Mouse (Mus musculus): ENCODE measurements at regions not wholly inside any gene's neighbourhood (a gene's known extent, or its start where the extent isn't known, plus 50 kb on each side); places are given as distances from the start of the nearest gene placed in this dataset.

DNA sequence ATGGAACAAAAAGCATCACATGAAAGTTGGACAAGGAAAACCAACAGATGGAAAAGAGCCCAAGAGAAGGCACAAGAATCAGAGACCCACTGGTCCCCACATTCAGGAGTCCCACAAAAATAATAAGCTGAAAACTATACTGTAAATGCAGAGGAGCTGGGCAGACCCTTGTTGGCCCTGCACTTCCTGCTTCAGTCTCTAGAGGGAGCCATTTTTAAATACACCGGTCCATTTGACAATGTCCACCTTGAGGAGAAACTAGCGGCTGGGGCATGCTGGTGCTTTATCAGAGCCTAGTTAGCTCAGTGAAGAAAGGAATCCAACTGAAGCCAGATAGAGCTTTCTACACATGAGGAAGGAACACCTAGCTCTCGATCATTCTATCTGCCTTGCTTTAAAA, 90.1 kb upstream of the Tmem150c start:
- WGBS: 63% methylated on average over 3 of the region's 3 CpGs
- DNase-seq (ENCODE audit: low spot score): no peak

DNA sequence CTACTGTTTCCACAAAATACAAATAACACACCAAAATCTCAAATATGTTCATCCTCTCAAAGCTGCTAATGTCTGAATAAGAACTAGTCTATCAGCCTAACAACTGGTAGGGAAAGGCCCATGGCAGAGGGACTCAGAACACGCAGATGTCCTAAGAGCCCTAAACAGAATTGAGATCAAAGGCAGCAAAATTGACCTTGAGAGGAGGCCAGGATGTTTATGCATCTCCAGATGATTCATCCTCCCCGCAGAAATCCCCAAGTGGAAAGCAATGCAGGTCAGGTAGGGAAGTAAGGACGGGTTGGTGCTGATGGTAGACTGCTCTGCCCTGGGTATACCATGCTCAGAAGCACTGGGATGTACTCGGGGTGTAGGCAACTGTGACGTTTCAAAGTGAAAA, 89.0 kb upstream of the Tmem150c start:
- TF ChIP-seq CTCF (IDR thresholded peaks at IDR 0.05; ENCODE audit: low read depth): no peak
- ATAC-seq (replicated peaks; ENCODE audit: low FRiP score, low read depth): no peak
- no peak for DNase-seq (ENCODE audit: low spot score)
- Histone ChIP-seq H3K27ac (no peak overlapping the region), H3K9me3 (replicated peaks; ENCODE audit: low read length) (no peaks in the 10 kb centered on the region), H3K4me3 (replicated peaks; ENCODE audit: low read depth, low read length) (no peak overlapping the region), H3K36me3 (ENCODE audit: insufficient read depth, low read length) (no peaks in the 10 kb centered on the region), H3K4me2 (ENCODE audit: low read length) (no peak overlapping the region), H3K27me3 (ENCODE audit: insufficient read depth, low read length) (no peaks in the 10 kb centered on the region), H3K4me1 (replicated peaks; ENCODE audit: insufficient read depth, low read length) (no peaks in the 10 kb centered on the region), H3K9ac (ENCODE audit: low read depth, low read length) (no peak overlapping the region)
- 71% methylated on average over 5 of the region's 5 CpGs for WGBS

More for the DNA sequence above, 90.1 kb upstream of the Tmem150c start:
- no peak overlapping the region for H3K4me2 ChIP-seq (ENCODE audit: low read length)
- H3K27ac ChIP-seq: no peak overlapping the region
- H3K36me3 ChIP-seq (ENCODE audit: insufficient read depth, low read length): no peaks in the 10 kb centered on the region
- no peaks in the 10 kb centered on the region for H3K9me3 ChIP-seq (replicated peaks; ENCODE audit: low read length)
- H3K27me3 ChIP-seq (ENCODE audit: insufficient read depth, low read length): no peaks in the 10 kb centered on the region
- no peak overlapping the region for H3K9ac ChIP-seq (ENCODE audit: low read depth, low read length)
- ATAC-seq (replicated peaks; ENCODE audit: low FRiP score, low read depth): no peak
- peak; percentile 45 for TF ChIP-seq CTCF (IDR thresholded peaks at IDR 0.05; ENCODE audit: low read depth)
- peaks cover 3% of the 10 kb centered on the region; the same call in 1 of the 2 replicates for H3K4me1 ChIP-seq (replicated peaks; ENCODE audit: insufficient read depth, low read length)
- H3K4me3 ChIP-seq (replicated peaks; ENCODE audit: low read depth, low read length): no peak overlapping the region

GRCm38 (mm10) chr5:100246709-100247108, 87.1 kb upstream of the Tmem150c start:
- Histone ChIP-seq H3K4me2 (ENCODE audit: low read length) (no peak overlapping the region), H3K9ac (ENCODE audit: low read depth, low read length) (no peak overlapping the region), H3K4me3 (replicated peaks; ENCODE audit: low read depth, low read length) (no peak overlapping the region), H3K27me3 (ENCODE audit: insufficient read depth, low read length) (no peaks in the 10 kb centered on the region), H3K27ac (no peak overlapping the region), H3K9me3 (replicated peaks; ENCODE audit: low read length) (no peaks in the 10 kb centered on the region), H3K36me3 (ENCODE audit: insufficient read depth, low read length) (no peaks in the 10 kb centered on the region), H3K4me1 (replicated peaks; ENCODE audit: insufficient read depth, low read length) (no peaks in the 10 kb centered on the region)
- WGBS: 95% methylated on average over 2 of the region's 2 CpGs
- TF ChIP-seq CTCF (IDR thresholded peaks at IDR 0.05; ENCODE audit: low read depth): no peak
- DNase-seq (ENCODE audit: low spot score) (no peak), ATAC-seq (replicated peaks; ENCODE audit: low FRiP score, low read depth) (no peak)

DNA sequence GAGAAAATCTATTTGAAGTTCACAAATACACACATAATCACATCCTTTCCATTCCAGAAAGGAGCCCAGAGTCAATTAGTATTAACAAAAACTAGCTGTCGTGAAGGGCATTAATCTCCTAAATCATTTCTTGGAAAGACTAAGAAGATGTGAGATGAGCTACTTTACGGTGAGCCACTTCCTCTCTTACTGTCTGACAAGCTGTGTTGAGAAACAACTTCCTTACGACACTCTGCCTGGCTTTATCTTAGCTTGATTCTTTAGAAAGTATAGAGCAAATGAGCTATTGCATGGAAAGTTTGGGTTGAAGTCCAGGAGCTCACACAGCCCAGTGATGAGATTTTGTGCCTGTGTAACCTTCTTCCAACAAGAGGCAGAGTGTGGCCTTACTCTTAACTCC, 85.2 kb upstream of the Tmem150c start:
- TF ChIP-seq CTCF (IDR thresholded peaks at IDR 0.05; ENCODE audit: low read depth): no peak
- WGBS: 56% methylated on average over 3 of the region's 3 CpGs

GRCm38 (mm10) chr5:100240876-100241275, 81.3 kb upstream of the Tmem150c start:
- Histone ChIP-seq H3K9ac (ENCODE audit: low read depth, low read length) (no peak overlapping the region), H3K4me3 (replicated peaks; ENCODE audit: low read depth, low read length) (no peak overlapping the region), H3K27me3 (ENCODE audit: insufficient read depth, low read length) (no peaks in the 10 kb centered on the region), H3K9me3 (replicated peaks; ENCODE audit: low read length) (no peaks in the 10 kb centered on the region; the same call in 1 of the 2 replicates), H3K36me3 (ENCODE audit: insufficient read depth, low read length) (no peaks in the 10 kb centered on the region), H3K27ac (no peak overlapping the region), H3K4me1 (replicated peaks; ENCODE audit: insufficient read depth, low read length) (no peaks in the 10 kb centered on the region), H3K4me2 (ENCODE audit: low read length) (no peak overlapping the region)
- ATAC-seq (replicated peaks; ENCODE audit: low FRiP score, low read depth) (no peak), DNase-seq (ENCODE audit: low spot score) (peak; percentile 24)
- peak; percentile 77 for TF ChIP-seq CTCF (IDR thresholded peaks at IDR 0.05; ENCODE audit: low read depth)
- WGBS: 64% methylated on average over 6 of the region's 6 CpGs

More for the DNA sequence above, 85.2 kb upstream of the Tmem150c start:
- no peak overlapping the region for H3K27ac ChIP-seq
- no peaks in the 10 kb centered on the region; the same call in 1 of the 2 replicates for H3K9me3 ChIP-seq (replicated peaks; ENCODE audit: low read length)
- no peaks in the 10 kb centered on the region for H3K36me3 ChIP-seq (ENCODE audit: insufficient read depth, low read length)
- H3K4me3 ChIP-seq (replicated peaks; ENCODE audit: low read depth, low read length): no peak overlapping the region
- H3K27me3 ChIP-seq (ENCODE audit: insufficient read depth, low read length): no peaks in the 10 kb centered on the region
- H3K4me1 ChIP-seq (replicated peaks; ENCODE audit: insufficient read depth, low read length): no peaks in the 10 kb centered on the region
- DNase-seq (ENCODE audit: low spot score) (no peak), ATAC-seq (replicated peaks; ENCODE audit: low FRiP score, low read depth) (no peak)
- H3K4me2 ChIP-seq (ENCODE audit: low read length): no peak overlapping the region
- H3K9ac ChIP-seq (ENCODE audit: low read depth, low read length): no peak overlapping the region

- H3K27ac ChIP-seq: no peak overlapping the region
- no peaks in the 10 kb centered on the region for H3K4me1 ChIP-seq (replicated peaks; ENCODE audit: insufficient read depth, low read length)
- no peak for ATAC-seq (replicated peaks; ENCODE audit: low FRiP score, low read depth)
- H3K4me2 ChIP-seq (ENCODE audit: low read length): no peak overlapping the region
- H3K9me3 ChIP-seq (replicated peaks; ENCODE audit: low read length): no peaks in the 10 kb centered on the region; the same call in 1 of the 2 replicates
- H3K9ac ChIP-seq (ENCODE audit: low read depth, low read length): no peak overlapping the region
- no peaks in the 10 kb centered on the region for H3K36me3 ChIP-seq (ENCODE audit: insufficient read depth, low read length)
- WGBS: 74% methylated on average over 7 of the region's 7 CpGs
- no peaks in the 10 kb centered on the region for H3K27me3 ChIP-seq (ENCODE audit: insufficient read depth, low read length)
- no peak for DNase-seq (ENCODE audit: low spot score)
- TF ChIP-seq CTCF (IDR thresholded peaks at IDR 0.05; ENCODE audit: low read depth): no peak
- H3K4me3 ChIP-seq (replicated peaks; ENCODE audit: low read depth, low read length): no peak overlapping the region
Observed at GRCm38 (mm10) chr5:100239632-100240031, 80.0 kb upstream of the Tmem150c start.
